Mouse (Mus musculus) kidney, postnatal 36 days (tissue): ENCODE measurements around the gene Myocos.

Experiments used
- DNase-seq, 2 experiments: peaks; one replicate each; pipeline ENCODE4 v3.0.0; 2021 to 2022; ENCODE audit warnings: mixed read lengths in 2 of 2

Myocos gene

GRCm38 (mm10) chr1:162611191-162611590, 46.8 kb downstream of the Myocos start:
- peak in 1 of 2 experiments; percentile 15 for DNase-seq

- DNase-seq: no peak
Observed at GRCm38 (mm10) chr1:162609633-162610250, 48.3 kb downstream of the Myocos start.

- DNase-seq: no peak
Observed at GRCm38 (mm10) chr1:162608127-162608526, 49.9 kb downstream of the Myocos start.

- no peak for DNase-seq
Observed at GRCm38 (mm10) chr1:162601288-162601687, 56.7 kb downstream of the Myocos start.

GRCm38 (mm10) chr1:162599617-162600016, 58.4 kb downstream of the Myocos start:
- no peak for DNase-seq

GRCm38 (mm10) chr1:162597379-162598102, 60.5 kb downstream of the Myocos start:
- no peak for DNase-seq
